Mouse (Mus musculus): ENCODE results near the gene Map4k3. TPM values are rescaled to one million over a fixed set of nuclear protein-coding genes. Genes with fewer than 3 reads are reported as not detected.

Gene Map4k3
- polyA plus RNA-seq, 1 experiment from 2014 or later, result 5.5 TPM

DNA sequence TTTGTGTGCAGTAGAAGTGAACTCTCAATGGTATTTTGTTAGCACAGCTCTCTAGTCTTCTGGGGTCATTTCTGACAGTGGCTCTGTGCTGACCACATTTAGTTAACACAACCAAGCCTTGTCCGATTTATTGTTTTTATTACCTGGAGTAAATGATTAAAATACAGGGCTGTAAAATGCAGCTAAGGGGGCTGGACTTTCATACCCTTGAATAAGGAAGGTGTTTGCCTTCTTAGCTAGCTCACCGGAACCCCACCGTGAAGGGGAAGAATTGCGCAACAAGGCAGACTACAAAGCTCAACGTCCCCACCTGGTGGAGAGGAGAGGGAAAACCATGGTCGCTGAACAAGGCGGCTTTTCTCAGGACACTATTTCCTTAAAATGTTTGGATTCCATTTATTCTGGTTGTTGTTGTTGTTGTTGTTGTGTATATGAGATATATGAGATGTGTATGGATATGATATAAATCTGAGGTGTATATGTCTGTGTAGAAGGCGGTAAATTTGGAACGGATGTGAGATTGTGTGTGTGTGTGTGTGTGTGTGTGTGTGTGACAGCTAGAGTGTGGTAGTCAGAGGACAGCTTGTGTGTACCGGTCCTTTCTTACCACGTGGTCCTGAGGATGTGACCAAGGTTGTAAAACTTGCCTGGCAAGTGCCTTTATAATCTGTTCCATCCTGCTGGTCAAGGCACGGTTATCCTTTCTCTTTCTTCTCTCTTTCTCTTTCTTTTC, 167.4 kb downstream of the Map4k3 start:
- H3K9me3 ChIP-seq (ENCODE audit: low read length), result no peaks in the 10 kb centered on the region
- H3K4me3 ChIP-seq (ENCODE audit: low read depth, low read length), result 0 out of 2 replicates have a peak overlapping the region, but pooled peaks have one; percentile 9
- peak overlapping the region; percentile 51 for H3K4me2 ChIP-seq (ENCODE audit: low read depth, low read length)
- H3K27ac ChIP-seq (ENCODE audit: low read depth), result peak overlapping the region; percentile 46; the same call in 1 of the 2 replicates
- peak; percentile 82 for DNase-seq
- TF ChIP-seq CTCF (IDR thresholded peaks at IDR 0.05; ENCODE audit: low read depth) (peak; percentile 94), EP300 (IDR thresholded peaks at IDR 0.05; ENCODE audit: low read depth) (no peak)
- no peaks in the 10 kb centered on the region; the same call in 1 of the 2 replicates for H3K4me1 ChIP-seq (ENCODE audit: insufficient read depth)
- peak; percentile 30; the same call in 1 of the 2 replicates for ATAC-seq
- no peak overlapping the region for H3K9ac ChIP-seq (replicated peaks)
- H3K27me3 ChIP-seq (ENCODE audit: insufficient read depth, low read length), result no peaks in the 10 kb centered on the region
- 17% methylated on average over 12 of the region's 12 CpGs for WGBS (ENCODE audit: insufficient replicate concordance)
- no peaks in the 10 kb centered on the region; the same call in 1 of the 2 replicates for H3K36me3 ChIP-seq (replicated peaks; ENCODE audit: insufficient read depth, low read length)

DNA sequence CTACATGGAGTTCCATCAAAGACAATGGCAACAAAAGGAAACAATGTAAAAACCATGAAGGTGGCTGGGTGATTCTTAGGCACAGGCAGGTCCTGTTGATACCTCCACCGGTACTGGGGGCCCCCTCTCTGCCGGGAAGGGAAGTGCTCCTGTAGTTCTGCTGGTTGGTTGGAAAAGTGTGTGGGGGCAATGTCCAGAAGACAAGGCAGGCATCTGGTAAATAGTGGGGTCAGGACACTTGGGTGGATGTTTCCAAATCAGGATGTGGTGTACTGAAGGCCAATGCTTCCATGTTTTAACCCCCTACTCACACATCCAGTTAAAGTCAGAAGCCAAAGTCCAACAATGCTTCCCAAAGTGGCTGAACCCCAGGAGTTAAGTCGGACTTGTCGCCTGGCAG, 168.5 kb downstream of the Map4k3 start:
- Histone ChIP-seq H3K4me3 (ENCODE audit: low read depth, low read length) (no peak overlapping the region), H3K9ac (replicated peaks) (no peak overlapping the region), H3K4me1 (ENCODE audit: insufficient read depth) (no peaks in the 10 kb centered on the region; the same call in 1 of the 2 replicates), H3K9me3 (ENCODE audit: low read length) (no peaks in the 10 kb centered on the region), H3K36me3 (replicated peaks; ENCODE audit: insufficient read depth, low read length) (no peaks in the 10 kb centered on the region; the same call in 1 of the 2 replicates), H3K27ac (ENCODE audit: low read depth) (peak overlapping the region; percentile 44), H3K4me2 (ENCODE audit: low read depth, low read length) (no peak overlapping the region), H3K27me3 (ENCODE audit: insufficient read depth, low read length) (no peaks in the 10 kb centered on the region)
- 47% methylated on average over 4 of the region's 4 CpGs for WGBS (ENCODE audit: insufficient replicate concordance)
- DNase-seq, result peak; percentile 56
- ATAC-seq, result peak; percentile 53
- TF ChIP-seq CTCF (IDR thresholded peaks at IDR 0.05; ENCODE audit: low read depth), result peak; percentile 54
- no peak for TF ChIP-seq EP300 (IDR thresholded peaks at IDR 0.05; ENCODE audit: low read depth)

DNA sequence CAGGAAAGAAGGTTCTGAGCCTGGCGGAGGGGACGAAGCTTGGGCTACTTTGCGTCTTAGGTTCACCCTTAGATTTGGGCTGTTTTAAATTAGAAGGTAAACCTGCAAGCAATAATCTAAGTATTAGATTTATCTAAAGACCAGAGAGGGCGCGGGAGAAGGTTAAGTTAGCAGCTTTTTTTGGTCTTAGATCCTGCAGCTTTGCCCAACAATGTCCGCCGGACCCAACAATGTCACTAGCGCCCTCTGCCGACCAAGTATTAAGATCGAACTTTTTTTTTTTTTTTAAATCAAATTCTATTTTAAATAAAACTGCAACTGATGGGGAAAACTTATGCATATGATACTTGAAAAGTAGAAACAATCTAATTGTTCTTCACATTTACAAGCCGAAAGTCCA, 169.2 kb downstream of the Map4k3 start:
- Histone ChIP-seq H3K4me2 (ENCODE audit: low read depth, low read length) (peak overlapping the region; percentile 64), H3K27ac (ENCODE audit: low read depth) (peak overlapping the region; percentile 77), H3K27me3 (ENCODE audit: insufficient read depth, low read length) (no peaks in the 10 kb centered on the region), H3K9ac (replicated peaks) (peak overlapping the region; percentile 44; the same call in 1 of the 2 replicates), H3K4me3 (ENCODE audit: low read depth, low read length) (peak overlapping the region; percentile 27; the same call in 1 of the 2 replicates), H3K9me3 (ENCODE audit: low read length) (no peaks in the 10 kb centered on the region), H3K4me1 (ENCODE audit: insufficient read depth) (no peaks in the 10 kb centered on the region; the same call in 1 of the 2 replicates), H3K36me3 (replicated peaks; ENCODE audit: insufficient read depth, low read length) (no peaks in the 10 kb centered on the region; the same call in 1 of the 2 replicates)
- TF ChIP-seq CTCF (IDR thresholded peaks at IDR 0.05; ENCODE audit: low read depth), result peak; percentile 61
- TF ChIP-seq EP300 (IDR thresholded peaks at IDR 0.05; ENCODE audit: low read depth), result no peak
- WGBS (ENCODE audit: insufficient replicate concordance), result 30% methylated on average over 11 of the region's 11 CpGs
- DNase-seq (peak; percentile 66), ATAC-seq (0 out of 2 replicates have a peak, but pooled peaks have one; percentile 20)

DNA sequence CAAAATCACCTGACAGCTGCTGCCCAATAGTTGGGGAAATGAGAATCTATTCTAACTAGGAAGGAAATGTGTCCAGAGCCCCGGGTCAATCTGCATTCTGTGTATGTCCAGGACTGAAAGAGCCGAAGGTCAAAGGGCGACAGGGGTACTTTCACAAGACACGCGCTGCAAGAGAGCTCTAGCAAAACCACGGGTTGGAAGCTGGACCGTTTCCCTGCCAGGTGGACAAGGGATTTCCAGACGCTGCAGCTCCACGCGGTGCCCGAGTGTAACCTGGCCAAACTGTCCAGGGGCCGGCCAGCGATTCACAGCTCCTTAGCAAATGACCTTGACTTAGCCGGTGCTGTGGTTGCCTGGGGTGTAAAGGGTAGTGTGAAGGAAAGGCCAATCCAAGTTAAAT, 169.7 kb downstream of the Map4k3 start:
- no peaks in the 10 kb centered on the region for H3K9me3 ChIP-seq (ENCODE audit: low read length)
- peak overlapping the region; percentile 64 for H3K4me2 ChIP-seq (ENCODE audit: low read depth, low read length)
- H3K27me3 ChIP-seq (ENCODE audit: insufficient read depth, low read length), result no peaks in the 10 kb centered on the region
- H3K9ac ChIP-seq (replicated peaks), result peak overlapping the region; percentile 44; the same call in 1 of the 2 replicates
- H3K27ac ChIP-seq (ENCODE audit: low read depth), result peak overlapping the region; percentile 77
- DNase-seq, result peak; percentile 65
- ATAC-seq, result peak; percentile 80
- H3K36me3 ChIP-seq (replicated peaks; ENCODE audit: insufficient read depth, low read length), result no peaks in the 10 kb centered on the region; the same call in 1 of the 2 replicates
- H3K4me1 ChIP-seq (ENCODE audit: insufficient read depth), result no peaks in the 10 kb centered on the region; the same call in 1 of the 2 replicates
- TF ChIP-seq EP300 (IDR thresholded peaks at IDR 0.05; ENCODE audit: low read depth), result no peak
- no peak for TF ChIP-seq CTCF (IDR thresholded peaks at IDR 0.05; ENCODE audit: low read depth)
- WGBS (ENCODE audit: insufficient replicate concordance), result 52% methylated on average over 14 of the region's 14 CpGs
- H3K4me3 ChIP-seq (ENCODE audit: low read depth, low read length), result peak overlapping the region; percentile 27; the same call in 1 of the 2 replicates

DNA sequence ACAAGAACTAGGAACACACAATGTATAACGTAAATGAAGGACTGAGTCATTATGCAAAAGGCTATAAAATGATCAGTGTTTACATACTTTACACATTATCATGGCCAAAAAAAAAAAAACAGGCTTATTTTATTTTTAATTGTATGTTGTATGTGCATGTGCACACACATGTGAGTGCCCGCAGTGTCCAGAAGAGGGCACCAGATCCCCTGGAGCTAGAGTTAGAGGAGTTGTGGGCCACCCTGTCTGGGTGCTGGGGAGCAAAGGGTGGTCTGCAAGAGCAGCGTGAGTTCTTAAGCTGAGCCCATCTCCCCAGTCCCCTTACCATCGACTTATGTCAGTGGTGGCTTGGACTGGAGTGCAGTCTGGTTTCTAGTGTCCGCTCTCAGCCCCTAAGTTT, 170.8 kb downstream of the Map4k3 start:
- Histone ChIP-seq H3K36me3 (replicated peaks; ENCODE audit: insufficient read depth, low read length) (no peaks in the 10 kb centered on the region; the same call in 1 of the 2 replicates), H3K4me3 (ENCODE audit: low read depth, low read length) (no peak overlapping the region), H3K9me3 (ENCODE audit: low read length) (no peaks in the 10 kb centered on the region), H3K9ac (replicated peaks) (no peak overlapping the region), H3K27me3 (ENCODE audit: insufficient read depth, low read length) (no peaks in the 10 kb centered on the region), H3K4me1 (ENCODE audit: insufficient read depth) (peaks cover 6% of the 10 kb centered on the region; the same call in 1 of the 2 replicates), H3K27ac (ENCODE audit: low read depth) (no peak overlapping the region), H3K4me2 (ENCODE audit: low read depth, low read length) (no peak overlapping the region)
- DNase-seq (no peak), ATAC-seq (no peak)
- peak; percentile 39 for TF ChIP-seq CTCF (IDR thresholded peaks at IDR 0.05; ENCODE audit: low read depth)
- TF ChIP-seq EP300 (IDR thresholded peaks at IDR 0.05; ENCODE audit: low read depth), result no peak
- 88% methylated on average over 5 of the region's 5 CpGs for WGBS (ENCODE audit: insufficient replicate concordance)

Measured in liver, postnatal 0 days (tissue).